Mouse (Mus musculus) cortical plate, adult 2 months (tissue): ENCODE data around the gene Trp73.

Experiments
- CTCF ChIP-seq: fragments of 200-500 bp; IDR thresholded peaks from 2 replicates; pipeline ENCODE4 v1.5.1; 2011; ENCODE audit warnings: mild to moderate bottlenecking, control low read depth, low read length; ENCODE audit not compliant: insufficient read depth; ENCODE audit errors: extremely low read depth
- POLR2A ChIP-seq: fragments of 200-500 bp; IDR thresholded peaks from 2 replicates; pipeline ENCODE4 v1.6.1; 2011; ENCODE audit warnings: mild to moderate bottlenecking, low read length, control low read depth; ENCODE audit not compliant: insufficient read depth; ENCODE audit errors: extremely low read depth

DNA sequence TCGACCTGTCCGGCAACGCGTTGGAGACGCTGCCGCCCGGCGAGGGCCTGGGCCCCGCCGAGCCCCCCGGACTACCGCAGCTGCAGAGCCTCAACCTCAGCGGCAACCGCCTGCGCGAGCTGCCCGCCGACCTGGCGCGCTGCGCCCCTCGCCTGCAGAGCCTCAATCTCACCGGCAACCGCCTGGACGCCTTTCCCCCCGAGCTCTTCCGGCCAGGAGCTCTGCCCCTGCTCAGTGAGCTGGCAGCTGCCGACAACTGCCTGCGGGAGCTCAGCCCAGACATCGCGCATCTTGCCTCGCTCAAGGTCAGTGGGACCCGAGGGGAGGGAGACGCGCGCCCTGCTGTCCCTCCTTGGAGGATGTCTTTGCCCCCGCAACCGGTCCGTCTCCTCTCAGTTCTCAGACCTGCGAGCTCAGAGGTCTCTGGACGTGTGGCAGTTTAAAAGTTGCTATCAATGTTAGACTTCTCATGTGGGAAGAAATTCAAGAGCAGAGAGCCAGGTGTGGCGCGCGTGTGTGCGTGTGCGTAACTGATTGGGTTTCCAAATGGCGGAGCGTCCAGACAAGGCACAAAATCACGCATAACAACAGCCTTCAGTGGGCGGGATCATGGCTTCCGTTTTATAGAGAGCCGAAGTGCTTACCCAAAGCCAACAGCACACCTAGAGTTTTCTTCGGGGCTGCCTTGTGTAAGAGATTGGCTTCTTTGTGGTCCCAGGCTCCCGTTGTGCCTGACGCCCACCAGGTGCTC, 127.7 kb downstream of the Trp73 start:
- TF ChIP-seq POLR2A (0 out of 2 replicates have a peak, but pooled peaks have one; percentile 18), CTCF (no peak)
